Mouse (Mus musculus) hindbrain, embryonic 16.5 days (tissue): ENCODE results near the gene Nr1d1. TPM values are rescaled to one million over a fixed set of nuclear protein-coding genes. Genes with fewer than 3 reads are reported as not detected.

ENCODE experiments used
- ATAC-seq: fragments of 200-750 bp; cut with Nextera tagmentation; 2 replicates; pipeline ENCODE4 v1.8.0; 2017; ENCODE audit warnings: moderate TSS enrichment, moderate library complexity
- H3K27ac ChIP-seq: fragments of 300-500 bp; sonication (generic); 2 replicates; pipeline ENCODE4 v1.5.1; 2014; ENCODE audit warnings: low read depth, mild to moderate bottlenecking, control low read depth, low read length, moderate library complexity
- H3K27me3 ChIP-seq: fragments of 300-500 bp; sonication (generic); replicated peaks from 2 replicates; pipeline ENCODE4 v1.6.1; 2014; ENCODE audit warnings: low read length; ENCODE audit not compliant: control insufficient read depth, insufficient read depth
- H3K36me3 ChIP-seq: fragments of 300-500 bp; sonication (generic); 2 replicates; pipeline ENCODE4 v1.6.1; 2014; ENCODE audit warnings: mild to moderate bottlenecking, low read length, moderate library complexity, mixed read lengths; ENCODE audit not compliant: control insufficient read depth, insufficient read depth
- H3K4me1 ChIP-seq: fragments of 300-500 bp; sonication (generic); 2 replicates; pipeline ENCODE4 v1.6.1; 2014; ENCODE audit warnings: low read depth, low read length; ENCODE audit not compliant: control insufficient read depth, insufficient read depth
- H3K4me2 ChIP-seq: fragments of 300-500 bp; sonication (generic); 2 replicates; pipeline ENCODE4 v1.6.1; 2014; ENCODE audit warnings: mild to moderate bottlenecking, low read length, control low read depth, moderate library complexity
- H3K4me3 ChIP-seq: fragments of 300-500 bp; sonication (generic); 2 replicates; pipeline ENCODE4 v1.5.1; 2014; ENCODE audit warnings: mild to moderate bottlenecking, low read length, control low read depth, moderate library complexity
- H3K9ac ChIP-seq: fragments of 300-500 bp; sonication (generic); 2 replicates; pipeline ENCODE4 v1.6.1; 2014; ENCODE audit warnings: low read depth, mild to moderate bottlenecking, control low read depth, low read length, moderate library complexity
- H3K9me3 ChIP-seq: fragments of 300-500 bp; sonication (generic); 2 replicates; pipeline ENCODE4 v1.6.1; 2014; ENCODE audit warnings: mild to moderate bottlenecking, low read length, moderate library complexity; ENCODE audit not compliant: control insufficient read depth
- WGBS: fragments of 180-500 bp; shearing (Covaris S2); extraction: QIAGEN DNeasy Blood & Tissue Kit; methylation state at CpG from one replicate; pipeline ENCODE4 v1.1.7; 2014; 5-methylcytosine and 5-hydroxymethylcytosine counted together
- polyA plus RNA-seq: library from polyadenylated mRNA; unstranded; fragments of >200 nt; fragmentation: Nextera tagmentation; extraction: Ambion mirVana; gene quantifications from 2 replicates; pipeline ENCODE4 v1.2.1, GENCODE M21; 2015

Nr1d1 gene
- polyA plus RNA-seq, 1 experiment from 2014 or later: 4.9 TPM

DNA sequence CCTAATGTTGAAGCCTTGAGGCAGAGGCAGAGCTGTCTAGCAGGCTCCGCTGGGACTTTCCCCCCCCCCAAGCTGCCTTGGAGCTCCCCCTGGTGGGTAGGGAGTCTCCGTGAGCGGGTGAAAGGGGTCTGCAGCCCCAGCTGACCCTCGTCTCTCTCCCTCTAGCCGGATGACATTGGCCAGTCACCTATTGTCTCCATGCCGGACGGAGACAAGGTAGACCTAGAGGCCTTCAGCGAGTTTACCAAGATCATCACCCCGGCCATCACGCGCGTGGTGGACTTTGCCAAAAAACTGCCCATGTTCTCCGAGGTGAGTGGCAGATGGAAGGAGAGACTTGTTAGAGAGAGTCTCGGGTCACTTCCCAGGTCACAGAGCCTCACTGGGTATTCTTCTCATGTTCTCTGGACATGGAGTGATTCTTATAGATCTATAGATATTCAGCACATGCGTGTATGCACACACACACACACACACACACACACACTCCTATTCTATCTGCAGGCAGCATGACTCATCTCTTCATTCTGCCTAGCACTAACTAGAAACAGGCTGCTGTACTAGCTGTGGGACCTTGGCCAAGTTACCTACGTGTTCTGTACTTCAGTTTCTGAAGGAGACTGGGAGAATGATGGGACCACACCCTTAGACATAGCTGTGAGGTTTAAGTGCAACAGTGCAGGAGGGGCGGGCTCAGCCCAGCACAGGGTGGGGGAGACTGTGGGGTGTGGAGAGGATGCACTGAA, 12.2 kb downstream of the Nr1d1 start:
- Histone ChIP-seq H3K9ac (no peak overlapping the region), H3K4me1 (peaks cover 26% of the 10 kb centered on the region), H3K4me2 (no peak overlapping the region), H3K27ac (no peak overlapping the region), H3K27me3 (no peaks in the 10 kb centered on the region), H3K36me3 (peaks cover 50% of the 10 kb centered on the region), H3K4me3 (no peak overlapping the region), H3K9me3 (no peaks in the 10 kb centered on the region)
- WGBS: 58% methylated on average over 17 of the region's 17 CpGs
- no peak for ATAC-seq

DNA sequence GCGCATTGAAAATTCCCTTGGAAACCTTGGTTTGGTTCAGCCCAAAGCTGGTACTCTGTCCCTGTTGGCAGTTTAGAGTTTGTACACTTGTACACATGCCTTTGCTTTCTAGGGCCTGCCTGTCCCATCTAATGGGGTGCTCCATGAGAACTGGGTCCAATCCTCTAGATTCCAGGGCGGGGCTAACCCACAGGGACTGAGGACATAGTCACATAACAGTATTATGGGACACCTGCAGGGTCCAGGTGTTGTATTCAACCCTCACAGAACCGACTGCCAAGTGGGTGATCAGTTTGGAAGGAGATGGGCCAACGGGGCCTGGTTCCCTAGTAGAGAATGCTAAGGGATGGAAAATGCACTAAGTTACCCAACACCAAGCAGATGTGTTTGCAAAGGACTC, 13.2 kb downstream of the Nr1d1 start:
- ATAC-seq: no peak
- H3K4me2 ChIP-seq: no peak overlapping the region
- no peak overlapping the region for H3K9ac ChIP-seq
- no peak overlapping the region for H3K4me3 ChIP-seq
- H3K36me3 ChIP-seq: peaks cover 55% of the 10 kb centered on the region
- H3K4me1 ChIP-seq: peaks cover 18% of the 10 kb centered on the region
- H3K9me3 ChIP-seq: no peaks in the 10 kb centered on the region
- 86% methylated on average over 4 of the region's 4 CpGs for WGBS
- no peak overlapping the region for H3K27ac ChIP-seq
- no peaks in the 10 kb centered on the region for H3K27me3 ChIP-seq

DNA sequence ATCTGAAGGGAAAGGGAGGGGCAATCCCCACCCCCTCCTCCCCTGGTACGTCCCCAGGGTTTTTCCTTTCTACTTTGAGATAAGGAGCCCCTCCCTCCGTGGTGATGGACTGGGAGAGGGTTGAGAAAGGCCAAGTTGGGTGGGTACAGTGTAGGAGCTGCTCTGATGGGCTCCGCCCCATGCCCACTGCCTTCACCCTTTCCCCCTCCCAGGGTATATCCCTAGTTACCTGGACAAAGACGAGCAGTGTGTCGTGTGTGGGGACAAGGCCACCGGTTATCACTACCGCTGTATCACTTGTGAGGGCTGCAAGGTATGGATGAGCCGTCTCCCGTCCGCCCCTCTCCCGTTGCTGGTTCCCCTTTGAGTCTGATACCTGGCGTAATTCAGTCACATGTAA, 18.4 kb downstream of the Nr1d1 start:
- Histone ChIP-seq H3K4me3 (no peak overlapping the region), H3K27me3 (no peaks in the 10 kb centered on the region), H3K27ac (no peak overlapping the region), H3K36me3 (peaks cover 42% of the 10 kb centered on the region), H3K4me2 (no peak overlapping the region), H3K9ac (no peak overlapping the region), H3K4me1 (peaks cover 18% of the 10 kb centered on the region), H3K9me3 (no peaks in the 10 kb centered on the region)
- no peak for ATAC-seq
- 89% methylated on average over 12 of the region's 12 CpGs for WGBS

DNA sequence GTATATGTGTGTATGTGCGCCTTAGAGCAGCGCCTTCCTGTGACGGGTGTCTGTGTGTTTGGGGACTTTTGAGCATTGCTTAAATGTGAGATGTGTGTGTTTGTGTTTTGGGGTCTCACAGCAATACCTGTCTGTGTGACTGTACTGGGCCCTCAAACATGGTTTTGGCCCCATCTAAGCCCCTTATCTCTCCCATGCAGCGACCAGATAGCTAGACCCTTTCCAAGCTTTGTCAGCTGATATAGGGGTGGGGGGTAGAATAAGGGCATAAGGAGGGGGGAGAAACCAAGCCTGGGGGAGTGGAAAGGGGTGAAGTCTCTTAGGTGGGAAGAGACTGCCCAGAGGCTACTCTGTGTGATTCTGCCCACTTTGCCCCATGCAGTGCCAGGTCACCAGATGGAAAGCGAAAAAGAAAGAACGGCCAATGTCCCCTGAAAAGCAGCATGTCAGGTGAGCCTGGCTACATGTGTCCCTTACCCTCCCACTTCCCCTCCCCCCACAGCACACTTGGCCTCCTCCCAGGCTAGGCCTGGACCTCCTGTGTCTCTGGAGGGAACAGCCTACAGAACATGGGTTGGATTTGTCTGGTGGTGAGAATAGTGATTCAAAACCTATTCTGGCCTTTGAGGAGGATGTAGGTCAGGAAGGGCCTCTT, 19.3 kb downstream of the Nr1d1 start:
- no peaks in the 10 kb centered on the region for H3K9me3 ChIP-seq
- ATAC-seq: no peak

GRCm38 (mm10) chr11:98754621-98755181, 20.4 kb downstream of the Nr1d1 start:
- Histone ChIP-seq H3K36me3 (peaks cover 27% of the 10 kb centered on the region), H3K9ac (no peak overlapping the region), H3K4me3 (no peak overlapping the region), H3K27me3 (no peaks in the 10 kb centered on the region), H3K27ac (peak overlapping the region; percentile 74), H3K9me3 (no peaks in the 10 kb centered on the region), H3K4me2 (no peak overlapping the region), H3K4me1 (peaks cover 38% of the 10 kb centered on the region)
- 17% methylated on average over 7 of the region's 7 CpGs for WGBS
- ATAC-seq: peak; percentile 5; the same call in 1 of the 2 replicates

More for the DNA sequence above, 19.3 kb downstream of the Nr1d1 start:
- Histone ChIP-seq H3K27me3 (no peaks in the 10 kb centered on the region), H3K4me1 (peaks cover 26% of the 10 kb centered on the region), H3K4me3 (no peak overlapping the region), H3K9ac (no peak overlapping the region), H3K27ac (no peak overlapping the region), H3K4me2 (no peak overlapping the region), H3K36me3 (peaks cover 34% of the 10 kb centered on the region)
- WGBS: 91% methylated on average over 6 of the region's 6 CpGs

GRCm38 (mm10) chr11:98754151-98754620, 20.9 kb downstream of the Nr1d1 start:
- Histone ChIP-seq H3K9ac (no peak overlapping the region), H3K27me3 (no peaks in the 10 kb centered on the region), H3K27ac (peak overlapping the region; percentile 74), H3K4me2 (no peak overlapping the region), H3K36me3 (peaks cover 27% of the 10 kb centered on the region), H3K4me3 (no peak overlapping the region), H3K4me1 (peaks cover 43% of the 10 kb centered on the region), H3K9me3 (no peaks in the 10 kb centered on the region)
- peak; percentile 7; the same call in 1 of the 2 replicates for ATAC-seq
- WGBS: 64% methylated on average over 9 of the region's 9 CpGs

DNA sequence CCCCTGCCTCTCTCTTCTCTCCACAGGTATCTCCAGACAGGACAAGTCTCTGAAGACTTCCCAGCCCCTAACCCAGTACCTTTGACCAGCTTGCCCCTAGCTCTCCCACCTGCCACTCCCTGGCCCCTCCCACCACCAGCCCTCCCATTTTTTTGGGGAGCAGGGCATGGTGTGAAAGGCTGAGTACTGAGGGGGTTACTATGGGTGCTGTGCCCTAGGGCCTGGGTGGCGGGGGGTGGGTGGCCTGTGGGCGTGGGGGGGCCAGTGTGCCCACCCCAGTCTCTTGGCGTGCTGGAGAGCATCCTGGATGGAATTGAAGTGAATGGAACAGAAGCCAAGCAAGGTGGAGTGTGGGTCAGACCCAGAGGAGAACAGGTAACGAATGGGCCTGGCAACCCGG, 21.9 kb downstream of the Nr1d1 start:
- Histone ChIP-seq H3K36me3 (peaks cover 23% of the 10 kb centered on the region), H3K4me3 (no peak overlapping the region), H3K4me1 (peaks cover 52% of the 10 kb centered on the region), H3K4me2 (no peak overlapping the region), H3K9ac (no peak overlapping the region), H3K9me3 (no peaks in the 10 kb centered on the region), H3K27me3 (no peaks in the 10 kb centered on the region), H3K27ac (no peak overlapping the region)
- 89% methylated on average over 5 of the region's 5 CpGs for WGBS
- ATAC-seq: no peak

DNA sequence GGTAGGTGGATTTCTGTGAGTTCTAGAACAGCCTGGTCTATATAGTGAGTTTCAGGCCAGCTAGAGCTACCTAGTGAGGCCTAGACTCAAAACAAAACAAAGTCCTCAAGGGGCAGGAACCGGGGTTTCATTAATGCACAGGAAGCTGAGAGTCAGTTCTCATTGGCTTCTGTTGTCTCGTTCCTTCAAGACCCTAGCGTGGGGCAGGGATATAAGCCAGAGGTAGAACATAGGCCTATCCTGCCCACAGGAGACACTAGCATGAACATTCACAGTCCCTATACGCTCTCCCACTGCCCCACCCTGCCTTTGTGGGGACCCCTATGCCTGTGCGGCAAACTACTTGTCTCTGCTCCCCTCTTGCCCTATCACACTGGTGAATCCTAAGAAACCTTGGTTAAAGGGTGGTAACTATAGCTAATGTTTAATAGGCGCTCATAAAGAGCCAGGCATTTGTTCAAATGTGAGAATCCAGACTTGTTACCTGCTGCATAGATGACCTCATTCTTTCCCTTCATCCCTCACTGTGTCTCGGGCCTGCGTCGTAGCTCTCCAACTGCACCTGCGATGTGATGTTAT, 22.5 kb downstream of the Nr1d1 start:
- no peaks in the 10 kb centered on the region for H3K27me3 ChIP-seq
- no peak overlapping the region for H3K4me2 ChIP-seq
- no peak overlapping the region for H3K9ac ChIP-seq
- H3K36me3 ChIP-seq: peaks cover 22% of the 10 kb centered on the region
- H3K9me3 ChIP-seq: no peaks in the 10 kb centered on the region
- no peak overlapping the region; the same call in 1 of the 2 replicates for H3K27ac ChIP-seq
- ATAC-seq: no peak
- H3K4me3 ChIP-seq: no peak overlapping the region
- 84% methylated on average over 10 of the region's 10 CpGs for WGBS
- H3K4me1 ChIP-seq: peaks cover 58% of the 10 kb centered on the region
